Mouse (Mus musculus) urinary bladder, postnatal 4 days (tissue): ENCODE measurements at regions not wholly inside any gene's neighbourhood (a gene's known extent, or its start where the extent isn't known, plus 50 kb on each side); places are given as distances from the start of the nearest gene placed in this dataset.
"Not testable (repeated sequence)": the region's sequence is repeated elsewhere in the genome, so short reads cannot be mapped to it uniquely, and the experiment has no call there.

Experiments
- DNase-seq, 2 experiments: peaks; one replicate each; pipeline ENCODE4 v3.0.0; 2021 to 2022; ENCODE audit warnings: low spot score in 2 of 2

GRCm38 (mm10) chr12:22951956-22952355 is 828.1 kb downstream of the Gm10330 start:
- DNase-seq = not testable (repeated sequence)

GRCm38 (mm10) chr12:22906156-22906555 is 873.9 kb downstream of the Gm10330 start:
- DNase-seq = peak; percentile 15 to 56
